ENCODE assay signal across 8 mouse cellular contexts in the genomic region with DNA sequence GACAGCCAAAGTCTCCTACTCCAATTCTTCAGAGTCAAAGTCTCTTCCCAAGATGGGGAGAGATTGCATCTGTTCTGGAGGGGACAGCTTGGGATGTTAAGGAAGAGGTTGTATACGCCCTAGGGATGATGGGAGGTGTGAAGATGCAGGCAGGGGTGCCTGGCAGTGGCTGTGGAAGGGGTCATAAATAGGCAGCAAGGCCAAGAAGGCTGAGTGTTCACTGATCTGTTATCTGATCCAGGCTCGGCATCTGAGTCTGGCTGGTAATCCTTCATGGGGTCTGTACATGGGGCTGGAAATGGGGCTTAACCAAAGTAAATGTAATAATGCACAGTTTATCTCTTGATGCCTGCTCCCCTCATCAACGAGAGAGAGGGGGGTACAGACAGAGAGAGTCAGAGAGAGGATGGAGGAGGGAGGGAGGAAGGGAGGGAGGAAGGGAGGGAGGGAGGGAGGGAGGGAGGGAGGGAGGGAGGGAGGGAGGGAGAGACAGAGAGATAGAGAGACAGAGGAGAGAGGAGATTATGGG. TPM values are rescaled to one million over a fixed set of nuclear protein-coding genes. Genes with fewer than 3 reads are reported as not detected.
A peak's percentile ranks its signal among the peaks of the same experiment; 100 is the strongest.
DNase-seq lines count a peak whose midpoint lies in the region; ATAC-seq and TF ChIP-seq lines count a peak whose summit lies in the region.
"Had no signal": no experiment of that assay in that cellular context is flagged by ENCODE, and none has a peak within 500 bp of the region (broad histone marks: within the 10 kb centered on the region; RNA-seq: fewer than 3 reads in every experiment).

Col1a2 (plus strand) TSS at position 212 of the 529 bp plus-strand sequence.

- peak within 1 kb of the TSS; percentile 37 for H3K4me3 ChIP-seq in forebrain, embryonic 11.5 days (ENCODE audit: low read depth, low read length)
- peak within 1 kb of the TSS; percentile 58 for H3K4me3 ChIP-seq in hindbrain, embryonic 10.5 days
- peak within 1 kb of the TSS; percentile 27 to 47 for H3K4me3 ChIP-seq in liver, embryonic 14.5 days (ENCODE audit: insufficient read depth in 1 of 2, low read depth in 2 of 2, low read length in 2 of 2)
- H3K4me3 ChIP-seq: erythroblast, embryonic 14.5 days had no signal

- no peak for TF ChIP-seq CTCF in liver, embryonic 14.5 days (IDR thresholded peaks at IDR 0.05; ENCODE audit: low read depth)

- ATAC-seq in forebrain, embryonic 11.5 days (replicated peaks; ENCODE audit: low FRiP score), result 0 out of 2 replicates have a peak, but pooled peaks have one; percentile 37
- no peak for ATAC-seq in liver, embryonic 14.5 days (ENCODE audit: insufficient read depth)
- ATAC-seq in activated CD4-positive, CD25-positive, alpha-beta regulatory T cell, adult 4 months, result no peak

- no peaks in the 10 kb centered on the region for H3K36me3 ChIP-seq in forebrain, embryonic 11.5 days (ENCODE audit: control insufficient read depth, insufficient read depth, low read length)
- no peaks in the 10 kb centered on the region for H3K36me3 ChIP-seq in hindbrain, embryonic 10.5 days
- H3K36me3 ChIP-seq in liver, embryonic 14.5 days (replicated peaks; ENCODE audit: control insufficient read depth, insufficient read depth, low read depth), result no peaks in the 10 kb centered on the region

- H3K9ac ChIP-seq in forebrain, embryonic 11.5 days (ENCODE audit: low read length), result peak within 1 kb of the TSS; percentile 48; the same call in 1 of the 2 replicates
- no peak within 1 kb of the TSS for H3K9ac ChIP-seq in liver, embryonic 14.5 days (replicated peaks)

- no peak within 1 kb of the TSS for H3K27ac ChIP-seq in forebrain, embryonic 11.5 days (ENCODE audit: low read depth, low read length)
- H3K27ac ChIP-seq in hindbrain, embryonic 10.5 days, result peak within 1 kb of the TSS; percentile 84
- no peak within 1 kb of the TSS for H3K27ac ChIP-seq in liver, embryonic 14.5 days

- no peak for DNase-seq in urinary bladder, adult 2 months (ENCODE audit: low spot score)
- DNase-seq in urinary bladder, postnatal 4 days (ENCODE audit: low spot score in 2 of 2), result no peak
- DNase-seq in forebrain, embryonic 11.5 days (ENCODE audit: low spot score), result peak; percentile 52
- DNase-seq in hindbrain, embryonic 10.5 days (ENCODE audit: low spot score), result peak; percentile 15
- no peak for DNase-seq in liver, embryonic 14.5 days (ENCODE audit: low read depth in 3 of 3, low spot score in 3 of 3)
- DNase-seq in urinary bladder, postnatal 14 days (ENCODE audit: low spot score), result no peak

- H3K9me3 ChIP-seq in forebrain, embryonic 11.5 days (ENCODE audit: control insufficient read depth, low read length), result no peaks in the 10 kb centered on the region
- no peaks in the 10 kb centered on the region for H3K9me3 ChIP-seq in hindbrain, embryonic 10.5 days
- no peaks in the 10 kb centered on the region for H3K9me3 ChIP-seq in liver, embryonic 14.5 days (ENCODE audit: control insufficient read depth, low read length)

- H3K27me3 ChIP-seq in forebrain, embryonic 11.5 days (ENCODE audit: control insufficient read depth, insufficient read depth, low read length), result peaks cover 6% of the 10 kb centered on the region; the same call in 1 of the 2 replicates
- H3K27me3 ChIP-seq in hindbrain, embryonic 10.5 days (ENCODE audit: insufficient read depth, poor library complexity, severe bottlenecking), result peaks cover 30% of the 10 kb centered on the region
- peaks cover 4% of the 10 kb centered on the region for H3K27me3 ChIP-seq in liver, embryonic 14.5 days (ENCODE audit: control insufficient read depth, insufficient read depth, low read length)

- H3K4me2 ChIP-seq in forebrain, embryonic 11.5 days (ENCODE audit: low read depth, low read length, severe bottlenecking), result peak within 1 kb of the TSS; percentile 73
- H3K4me2 ChIP-seq in liver, embryonic 14.5 days (ENCODE audit: low read depth), result peak within 1 kb of the TSS; percentile 56

- no peak for TF ChIP-seq EP300 in liver, embryonic 14.5 days (IDR thresholded peaks at IDR 0.05; ENCODE audit: low read depth)

- no peaks in the 10 kb centered on the region for H3K4me1 ChIP-seq in forebrain, embryonic 11.5 days (replicated peaks; ENCODE audit: control insufficient read depth, insufficient read depth, low read length)
- H3K4me1 ChIP-seq in hindbrain, embryonic 10.5 days (replicated peaks), result peaks cover 27% of the 10 kb centered on the region
- H3K4me1 ChIP-seq in liver, embryonic 14.5 days (replicated peaks; ENCODE audit: control insufficient read depth in 2 of 2, insufficient read depth in 2 of 2, low read length in 1 of 2), result peaks cover 0 to 5% of the 10 kb centered on the region in 2 experiments; a peak in 1 of 4 replicates

- 26% methylated on average over 2 of the region's 3 CpGs for WGBS in forebrain, embryonic 11.5 days
- 13% methylated on average over 3 of the region's 3 CpGs for WGBS in hindbrain, embryonic 10.5 days
- WGBS in liver, embryonic 14.5 days (ENCODE audit: insufficient replicate concordance), result 24% methylated on average over 3 of the region's 3 CpGs

RNA-seq across cellular contexts. Expression of gene Col1a2, which starts in this region (rescaled TPM):
- 1,014 and 1,293 TPM in 2 replicates for polyA plus RNA-seq in urinary bladder, adult 2 months (2012; rRNA removed)
- 140 and 149 TPM in 2 replicates for polyA plus RNA-seq in forebrain, embryonic 11.5 days (2014; fragmentation: Nextera tagmentation; extraction: Ambion mirVana)
- polyA plus RNA-seq in hindbrain, embryonic 10.5 days (2016; fragmentation: Nextera tagmentation; extraction: Ambion mirVana), result 99.8 and 130 TPM in 2 replicates
- 8.4 and 16.2 TPM in 2 replicates for polyA plus RNA-seq in liver, embryonic 14.5 days (2012; rRNA removed)
- 22.8 and 28.4 TPM in 2 replicates for polyA plus RNA-seq in liver, embryonic 14.5 days (2014; fragmentation: Nextera tagmentation; extraction: Ambion mirVana)
- not detected for polyA plus RNA-seq in activated CD4-positive, CD25-positive, alpha-beta regulatory T cell, adult 4 months (2017; shearing (Covaris generic))

Comparison
In these comparisons a context has a peak if more than half of its experiments do, and no peak if none do; other contexts are left out.
1. RNA of gene Col1a2 (polyA plus RNA-seq): 1,014 to 1,293 TPM in urinary bladder, adult 2 months, 140 to 149 TPM in forebrain, embryonic 11.5 days, 99.8 to 130 TPM in hindbrain, embryonic 10.5 days and 8.4 to 28.4 TPM in liver, embryonic 14.5 days; not detected in activated CD4-positive, CD25-positive, alpha-beta regulatory T cell, adult 4 months; every median in the first group is over 4 times any median in the second.
2. DNase-seq: peak in forebrain, embryonic 11.5 days (single experiment) and hindbrain, embryonic 10.5 days (single experiment); none in urinary bladder, adult 2 months (single experiment), urinary bladder, postnatal 4 days (0 of 2), liver, embryonic 14.5 days (0 of 3) and urinary bladder, postnatal 14 days (single experiment).
3. Peak in every context shown above with its lines, with median percentiles within 50 percentile points of each other: H3K4me3 ChIP-seq.